Mouse (Mus musculus) testis, adult 2 months (tissue): Measurements from ENCODE around the gene Gfm2. TPM values are rescaled to one million over a fixed set of nuclear protein-coding genes. Genes with fewer than 3 reads are reported as not detected.

Experiments
- H3K27ac ChIP-seq: fragments of 200-500 bp; 2 replicates; pipeline ENCODE4 v1.5.1; 2012; ENCODE audit warnings: low read depth, low read length; ENCODE audit not compliant: control insufficient read depth, insufficient read depth
- H3K27me3 ChIP-seq: fragments of 200-500 bp; 2 replicates; pipeline ENCODE4 v1.6.1; 2012; ENCODE audit warnings: mild to moderate bottlenecking, low read length, moderate library complexity; ENCODE audit not compliant: control insufficient read depth, insufficient read depth
- H3K36me3 ChIP-seq: fragments of 200-500 bp; 2 replicates; pipeline ENCODE4 v1.6.1; 2012; ENCODE audit warnings: mild to moderate bottlenecking, low read length; ENCODE audit not compliant: control insufficient read depth, insufficient read depth
- H3K4me1 ChIP-seq: fragments of 200-500 bp; 2 replicates; pipeline ENCODE4 v1.6.1; 2012; ENCODE audit warnings: low read length; ENCODE audit not compliant: control insufficient read depth, insufficient read depth
- H3K4me3 ChIP-seq: fragments of 200-500 bp; 2 replicates; pipeline ENCODE4 v1.5.1; 2012; ENCODE audit warnings: low read depth, mild to moderate bottlenecking, low read length, moderate library complexity, mixed read lengths; ENCODE audit not compliant: control insufficient read depth
- CTCF ChIP-seq: fragments of 200-500 bp; IDR thresholded peaks from 2 replicates; pipeline ENCODE4 v1.5.1; 2012; ENCODE audit warnings: low read depth, mild to moderate bottlenecking, inconsistent platforms, low read length, moderate library complexity; ENCODE audit not compliant: control insufficient read depth, insufficient read depth, insufficient replicate concordance
- POLR2A ChIP-seq: fragments of 200-500 bp; IDR thresholded peaks from 2 replicates; pipeline ENCODE4 v1.6.1; 2012; ENCODE audit warnings: low read depth, mild to moderate bottlenecking, inconsistent platforms, low read length, moderate library complexity; ENCODE audit not compliant: control insufficient read depth
- polyA plus RNA-seq: library from polyadenylated mRNA; depleted of rRNA; stranded (reverse); fragments of >200 nt; gene quantifications from 2 replicates; pipeline ENCODE4 v1.2.3, GENCODE M21; 2012

Gene Gfm2
- polyA plus RNA-seq, 1 experiment = 14.2 TPM

GRCm38 (mm10) chr13:97178943-97179342 is 41.2 kb downstream of the Gfm2 start:
- no peaks in the 10 kb centered on the region for H3K4me1 ChIP-seq
- no peak overlapping the region for H3K4me3 ChIP-seq
- TF ChIP-seq POLR2A (no peak), CTCF (no peak)
- no peak overlapping the region for H3K27ac ChIP-seq
- no peaks in the 10 kb centered on the region; the same call in 1 of the 2 replicates for H3K36me3 ChIP-seq
- H3K27me3 ChIP-seq = no peaks in the 10 kb centered on the region

- no peak overlapping the region for H3K4me3 ChIP-seq
- TF ChIP-seq POLR2A (no peak), CTCF (no peak)
- H3K4me1 ChIP-seq = no peaks in the 10 kb centered on the region
- no peaks in the 10 kb centered on the region for H3K27me3 ChIP-seq
- no peaks in the 10 kb centered on the region; the same call in 1 of the 2 replicates for H3K36me3 ChIP-seq
- H3K27ac ChIP-seq = no peak overlapping the region
Measured at GRCm38 (mm10) chr13:97180113-97180828, 42.5 kb downstream of the Gfm2 start.

- no peak overlapping the region for H3K4me3 ChIP-seq
- no peaks in the 10 kb centered on the region for H3K27me3 ChIP-seq
- H3K27ac ChIP-seq = no peak overlapping the region
- H3K4me1 ChIP-seq = no peaks in the 10 kb centered on the region
- TF ChIP-seq POLR2A = no peak
- no peak for TF ChIP-seq CTCF
- no peaks in the 10 kb centered on the region; the same call in 1 of the 2 replicates for H3K36me3 ChIP-seq
Measured at GRCm38 (mm10) chr13:97182821-97183220, 45.1 kb downstream of the Gfm2 start.

- Histone ChIP-seq H3K36me3 (no peaks in the 10 kb centered on the region), H3K4me3 (no peak overlapping the region), H3K4me1 (no peaks in the 10 kb centered on the region), H3K27ac (no peak overlapping the region), H3K27me3 (no peaks in the 10 kb centered on the region)
- TF ChIP-seq CTCF = no peak
- no peak for TF ChIP-seq POLR2A
Measured at GRCm38 (mm10) chr13:97184168-97184567, 46.4 kb downstream of the Gfm2 start.

- no peaks in the 10 kb centered on the region for H3K4me1 ChIP-seq
- no peak for TF ChIP-seq CTCF
- TF ChIP-seq POLR2A = no peak
- H3K27me3 ChIP-seq = no peaks in the 10 kb centered on the region
- H3K4me3 ChIP-seq = no peak overlapping the region
- no peaks in the 10 kb centered on the region for H3K36me3 ChIP-seq
- H3K27ac ChIP-seq = no peak overlapping the region
Measured at GRCm38 (mm10) chr13:97184656-97185055, 46.9 kb downstream of the Gfm2 start.

- Histone ChIP-seq H3K4me3 (no peak overlapping the region), H3K4me1 (no peaks in the 10 kb centered on the region)
- TF ChIP-seq CTCF = no peak
- no peak for TF ChIP-seq POLR2A
Measured at GRCm38 (mm10) chr13:97186346-97186745, 48.6 kb downstream of the Gfm2 start.

GRCm38 (mm10) chr13:97187693-97188092 is 50.0 kb downstream of the Gfm2 start:
- Histone ChIP-seq H3K36me3 (no peaks in the 10 kb centered on the region), H3K27me3 (no peaks in the 10 kb centered on the region), H3K27ac (no peak overlapping the region), H3K4me3 (no peak overlapping the region), H3K4me1 (no peaks in the 10 kb centered on the region)
- TF ChIP-seq CTCF (no peak), POLR2A (no peak)

More at GRCm38 (mm10) chr13:97186346-97186745, 48.6 kb downstream of the Gfm2 start:
- Histone ChIP-seq H3K27ac (no peak overlapping the region), H3K27me3 (no peaks in the 10 kb centered on the region), H3K36me3 (no peaks in the 10 kb centered on the region)
